Comparison of ENCODE assay signal across 27 mouse cellular contexts in genomic region chr16:43634037-43634436, GRCm38 (mm10). TPM values are rescaled to one million over a fixed set of nuclear protein-coding genes. Genes with fewer than 3 reads are reported as not detected.
A peak's percentile ranks its signal among the peaks of the same experiment; 100 is the strongest.
DNase-seq lines count a peak whose midpoint lies in the region; ATAC-seq lines count a peak whose summit lies in the region.
"Had no signal": no experiment of that assay in that cellular context is flagged by ENCODE, and none has a peak within 500 bp of the region (broad histone marks: within the 10 kb centered on the region; RNA-seq: fewer than 3 reads in every experiment).

No protein-coding gene starts in this region.

- DNase-seq in CD4-positive, CD25-positive, alpha-beta regulatory T cell, adult 2 months (ENCODE audit: low read depth, low spot score): peak; percentile 37
- no peak for DNase-seq in heart, adult 18-20 months
- DNase-seq: adrenal gland, adult 2 months; adrenal gland, postnatal 10 days; adrenal gland, postnatal 25 days; B cell, adult 2 months; cerebellum, adult 11 months; cerebellum, adult 18-20 months; cerebellum, adult 8-10 months; cerebellum, adult 9-11 months; cerebellum, postnatal 14 days; cerebellum, postnatal 36 days; embryo, embryonic 11 days had no signal

- peak; percentile 44 for ATAC-seq in activated CD4-positive, CD25-positive, alpha-beta regulatory T cell, adult 4 months
- ATAC-seq in inflammation-experienced regulatory T-cells, adult 6 months: peak; percentile 64
- ATAC-seq in erythroid progenitor cell, adult 5-6 weeks (replicated peaks; ENCODE audit: low FRiP score, poor library complexity, severe bottlenecking): no peak
- ATAC-seq: forebrain, embryonic 14.5 days; forebrain, embryonic 16.5 days; Patski had no signal

RNA-seq across cellular contexts. Expression of gene Tigit, which starts 29.9 kb away (rescaled TPM):
- polyA plus RNA-seq in activated CD4-positive, CD25-positive, alpha-beta regulatory T cell, adult 4 months (2017; shearing (Covaris generic)): 100 to 1,000 TPM; 390 to 542 TPM
- 100 to 1,000 TPM; 353 to 863 (median 573) TPM for polyA plus RNA-seq in inflammation-experienced regulatory T-cells, adult 6 months (2017; shearing (Covaris generic))
- total RNA-seq in erythroid progenitor cell, adult 5-6 weeks (2015; ENCODE audit: low replicate concordance): 3.4 TPM in 1 of 2 replicates, not detected in the other
- total RNA-seq in erythroid progenitor cell, adult 5-6 weeks (2017; ENCODE audit: low replicate concordance): not detected in 2 replicates
- not detected for total RNA-seq in heart, adult 18-20 months (2021)
- total RNA-seq: adrenal gland, postnatal 10 days; adrenal gland, postnatal 25 days; adrenal gland, postnatal 4 days; common myeloid progenitor, adult 5-6 weeks; G1E had no signal
- polyA plus RNA-seq: brain, embryonic 14.5 days; embryonic facial prominence, embryonic 13.5 days; erythroblast, embryonic 14.5 days; forebrain, embryonic 11.5 days; forebrain, embryonic 14.5 days; forebrain, embryonic 16.5 days; frontal cortex, adult 2 months; G1E; Patski had no signal
